Comparison of ENCODE assay signal across 8 mouse cellular contexts in genomic region chr13:12726831-12727230, GRCm38 (mm10).
DNase-seq lines count a peak whose midpoint lies in the region; TF ChIP-seq lines count a peak whose summit lies in the region.
"Not testable (repeated sequence)": the region's sequence is repeated elsewhere in the genome, so short reads cannot be mapped to it uniquely, and the experiment has no call there.

No protein-coding gene starts in this region.

- H3K27ac ChIP-seq in CH12.LX (ENCODE audit: insufficient read depth, low read depth) = not testable (repeated sequence)

- dilution Hi-C loops in CH12.LX (cut with MboI; ENCODE audit: extremely low pct_ligation_motif_present, extremely low pct_unique_long_range_greater_than_20kb, low sequenced_read_pairs) = not testable (repeated sequence)

- not testable (repeated sequence) for H3K9me3 ChIP-seq in CH12.LX (replicated peaks; ENCODE audit: low read length)

- TF ChIP-seq POLR2A in CH12.LX (IDR thresholded peaks at IDR 0.05; ENCODE audit: low read depth, low read length) = not testable (repeated sequence)

- not testable (repeated sequence) for H3K4me3 ChIP-seq in CH12.LX (replicated peaks in 1 of 3; ENCODE audit: low read depth in 2 of 3, low read length in 2 of 3, poor library complexity in 1 of 3)

- not testable (repeated sequence) for H3K27me3 ChIP-seq in CH12.LX (replicated peaks)

- H3K36me3 ChIP-seq in CH12.LX (replicated peaks in 1 of 2; ENCODE audit: control insufficient read depth in 1 of 2, insufficient read depth in 1 of 2, low read length in 1 of 2) = not testable (repeated sequence)

- not testable (repeated sequence) for H3K9ac ChIP-seq in CH12.LX (ENCODE audit: insufficient read depth, low read depth)

- DNase-seq in CH12.LX (ENCODE audit: extremely low read depth) = peak; percentile 49
- DNase-seq in adrenal gland, postnatal 14 days = peak; percentile 23
- peak; percentile 32 for DNase-seq in embryo, embryonic 10.5 days (ENCODE audit: low spot score)
- DNase-seq in heart, postnatal 4 days = peak; percentile 29
- DNase-seq in kidney, postnatal 4 days = peak; percentile 31 to 40
- DNase-seq in lung, postnatal 10 days = peak; percentile 25
- peak; percentile 3 for DNase-seq in retina, postnatal 7 days (ENCODE audit: low read depth, low spot score)
- DNase-seq in thymus, postnatal 36 days = peak; percentile 8 to 15

- in situ Hi-C loops in CH12.LX (cut with MboI; ENCODE audit: low pct_ligation_motif_present, low pct_unique_long_range_greater_than_20kb, low sequenced_read_pairs) = not testable (repeated sequence)

- peak in 1 of 2 experiments; percentile 40; a peak in 2 of 4 replicates for TF ChIP-seq CTCF in CH12.LX (conservative IDR thresholded peaks at IDR 0.05 in 1 of 2, IDR thresholded peaks at IDR 0.05 in 1 of 2; ENCODE audit: low read depth in 2 of 2, low read length in 2 of 2)

- not testable (repeated sequence) for TF ChIP-seq EP300 in CH12.LX (IDR thresholded peaks at IDR 0.05; ENCODE audit: low read length)

- TF ChIP-seq RAD21 in CH12.LX (IDR thresholded peaks at IDR 0.05; ENCODE audit: low read depth, low read length) = peak; percentile 18

- H3K79me2 ChIP-seq in CH12.LX (replicated peaks; ENCODE audit: control insufficient read depth, extremely low read depth, insufficient read depth, poor library complexity, severe bottlenecking) = not testable (repeated sequence)

- not testable (repeated sequence) for H3K4me2 ChIP-seq in CH12.LX (ENCODE audit: insufficient read depth, low read depth, poor library complexity, severe bottlenecking)

- not testable (repeated sequence) for H3K4me1 ChIP-seq in CH12.LX (ENCODE audit: control insufficient read depth in 1 of 2, insufficient read depth in 2 of 2)
